Mouse (Mus musculus) embryonic facial prominence, embryonic 15.5 days (tissue): ENCODE measurements at regions not wholly inside any gene's neighbourhood (a gene's known extent, or its start where the extent isn't known, plus 50 kb on each side); places are given as distances from the start of the nearest gene placed in this dataset.

ENCODE experiments used
- ATAC-seq: fragments of 200-750 bp; cut with Nextera tagmentation; 2 replicates; pipeline ENCODE4 v1.8.0; 2017; ENCODE audit warnings: low read depth, moderate TSS enrichment; ENCODE audit not compliant: insufficient number of reproducible peaks, low FRiP score, low TSS enrichment
- H3K27ac ChIP-seq: fragments of 300-500 bp; sonication (generic); replicated peaks from 2 replicates; pipeline ENCODE4 v1.5.1; 2015; ENCODE audit warnings: mild to moderate bottlenecking, inconsistent platforms
- H3K27me3 ChIP-seq: fragments of 300-500 bp; sonication (generic); 2 replicates; pipeline ENCODE4 v1.6.1; 2015; ENCODE audit warnings: inconsistent platforms
- H3K36me3 ChIP-seq: fragments of 300-500 bp; sonication (generic); 2 replicates; pipeline ENCODE4 v1.6.1; 2015; ENCODE audit warnings: mild to moderate bottlenecking, inconsistent platforms
- H3K4me1 ChIP-seq: fragments of 300-500 bp; sonication (generic); 2 replicates; pipeline ENCODE4 v1.6.1; 2015; ENCODE audit warnings: inconsistent platforms
- H3K4me2 ChIP-seq: fragments of 300-500 bp; sonication (generic); replicated peaks from 2 replicates; pipeline ENCODE4 v1.6.1; 2015; ENCODE audit warnings: mild to moderate bottlenecking, inconsistent platforms
- H3K4me3 ChIP-seq: fragments of 300-500 bp; sonication (generic); replicated peaks from 2 replicates; pipeline ENCODE4 v1.5.1; 2015; ENCODE audit warnings: mild to moderate bottlenecking, inconsistent platforms
- H3K9ac ChIP-seq: fragments of 300-500 bp; sonication (generic); 2 replicates; pipeline ENCODE4 v1.6.1; 2015; ENCODE audit warnings: inconsistent platforms
- H3K9me3 ChIP-seq: fragments of 300-500 bp; sonication (generic); replicated peaks from 2 replicates; pipeline ENCODE4 v1.6.1; 2016; ENCODE audit warnings: inconsistent platforms
- WGBS: fragments of 180-500 bp; shearing (Covaris S2); methylation state at CpG from one replicate; pipeline ENCODE4 v1.1.7; 2015; 5-methylcytosine and 5-hydroxymethylcytosine counted together

DNA sequence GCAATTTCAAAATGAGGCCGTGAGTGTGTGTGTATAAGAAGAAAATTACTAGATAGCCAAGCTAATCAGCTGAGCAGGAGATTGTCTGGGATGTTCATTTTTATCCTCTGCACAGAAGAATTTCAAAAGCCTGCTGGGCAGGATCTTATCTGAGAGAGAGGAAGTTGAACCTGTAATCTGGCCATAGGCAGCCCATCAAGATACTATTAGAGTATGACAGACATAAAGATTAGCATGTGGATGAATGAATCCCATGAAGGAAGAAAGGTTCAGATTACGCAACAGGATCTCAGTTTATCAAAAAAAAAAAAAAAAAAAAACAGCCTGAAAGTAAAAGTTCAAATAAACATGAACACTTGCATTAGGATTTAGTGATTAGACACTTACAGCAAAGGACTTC, 317.3 kb upstream of the C030005K15Rik start:
- no peak overlapping the region for H3K4me3 ChIP-seq
- no peak for ATAC-seq
- no peak overlapping the region for H3K27ac ChIP-seq
- no peaks in the 10 kb centered on the region for H3K36me3 ChIP-seq
- no peaks in the 10 kb centered on the region for H3K4me1 ChIP-seq
- no peaks in the 10 kb centered on the region for H3K9me3 ChIP-seq
- WGBS = 67% methylated on average over 2 of the region's 2 CpGs
- H3K27me3 ChIP-seq = no peaks in the 10 kb centered on the region
- H3K9ac ChIP-seq = no peak overlapping the region
- no peak overlapping the region for H3K4me2 ChIP-seq

GRCm38 (mm10) chr10:98044579-98044978, 318.0 kb upstream of the C030005K15Rik start:
- Histone ChIP-seq H3K4me2 (no peak overlapping the region), H3K36me3 (no peaks in the 10 kb centered on the region), H3K27me3 (no peaks in the 10 kb centered on the region), H3K9ac (no peak overlapping the region), H3K9me3 (no peaks in the 10 kb centered on the region), H3K4me3 (no peak overlapping the region), H3K4me1 (no peaks in the 10 kb centered on the region), H3K27ac (no peak overlapping the region)
- no peak for ATAC-seq

DNA sequence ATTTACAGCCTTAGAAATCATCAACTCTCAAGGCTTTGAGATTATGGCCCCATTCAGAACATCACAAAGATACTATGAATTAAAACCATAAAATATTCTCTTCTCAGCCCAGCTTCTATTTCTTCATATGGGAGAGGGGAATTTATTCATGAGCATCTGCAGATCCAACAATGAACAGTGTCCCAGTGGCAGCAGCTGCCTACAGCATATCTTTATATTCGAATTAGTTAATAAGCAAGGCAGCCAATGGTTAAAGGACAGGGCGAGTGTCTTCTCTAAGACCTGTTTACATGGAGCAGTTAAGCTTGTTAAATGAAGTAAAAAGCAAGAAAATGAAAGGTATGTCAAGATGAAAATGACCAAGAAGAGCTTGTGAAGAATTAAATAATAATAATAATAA, 346.9 kb upstream of the C030005K15Rik start:
- Histone ChIP-seq H3K4me1 (no peaks in the 10 kb centered on the region), H3K9me3 (no peaks in the 10 kb centered on the region), H3K36me3 (no peaks in the 10 kb centered on the region), H3K4me3 (no peak overlapping the region), H3K27ac (no peak overlapping the region), H3K9ac (no peak overlapping the region), H3K4me2 (no peak overlapping the region), H3K27me3 (no peaks in the 10 kb centered on the region)
- ATAC-seq = no peak
- WGBS = 85% methylated on average over 2 of the region's 2 CpGs

DNA sequence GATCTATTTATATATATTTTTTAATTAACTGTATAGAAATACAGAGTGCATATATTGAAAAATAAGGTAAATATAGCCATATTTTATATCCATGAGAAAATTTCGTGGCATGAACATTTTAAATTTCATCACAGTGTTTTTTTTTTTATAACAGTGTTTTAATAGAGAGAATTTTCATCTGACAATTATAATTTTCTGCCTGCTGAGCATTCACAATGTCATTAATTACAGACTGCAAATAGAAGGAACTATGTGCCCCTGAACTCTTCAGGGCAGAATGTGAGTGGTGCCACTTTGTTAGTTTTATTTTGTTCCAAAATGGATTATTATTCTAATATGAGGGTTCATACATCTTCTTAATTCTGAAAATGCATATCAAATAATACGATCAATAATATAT, 358.3 kb upstream of the C030005K15Rik start:
- Histone ChIP-seq H3K9me3 (no peaks in the 10 kb centered on the region), H3K4me1 (no peaks in the 10 kb centered on the region), H3K36me3 (no peaks in the 10 kb centered on the region), H3K9ac (no peak overlapping the region), H3K4me3 (no peak overlapping the region), H3K4me2 (no peak overlapping the region), H3K27me3 (no peaks in the 10 kb centered on the region), H3K27ac (no peak overlapping the region)
- ATAC-seq = no peak
- 63% methylated on average over 2 of the region's 2 CpGs for WGBS

GRCm38 (mm10) chr10:98116296-98116695, 389.7 kb upstream of the C030005K15Rik start:
- no peaks in the 10 kb centered on the region for H3K36me3 ChIP-seq
- H3K4me3 ChIP-seq = no peak overlapping the region
- H3K27me3 ChIP-seq = no peaks in the 10 kb centered on the region
- no peak overlapping the region for H3K4me2 ChIP-seq
- WGBS = 82% methylated on average over 5 of the region's 5 CpGs
- no peak for ATAC-seq
- H3K9ac ChIP-seq = no peak overlapping the region
- H3K9me3 ChIP-seq = no peaks in the 10 kb centered on the region
- H3K4me1 ChIP-seq = no peaks in the 10 kb centered on the region
- H3K27ac ChIP-seq = no peak overlapping the region

- no peak overlapping the region for H3K4me2 ChIP-seq
Measured at GRCm38 (mm10) chr10:98125713-98126112, 399.2 kb upstream of the C030005K15Rik start.

GRCm38 (mm10) chr10:98135026-98135425, 408.5 kb upstream of the C030005K15Rik start:
- H3K4me3 ChIP-seq = no peak overlapping the region
- H3K4me2 ChIP-seq = no peak overlapping the region
- 35% methylated on average over 1 of the region's 1 CpGs for WGBS
- H3K27ac ChIP-seq = no peak overlapping the region
- H3K27me3 ChIP-seq = no peaks in the 10 kb centered on the region
- no peak overlapping the region for H3K9ac ChIP-seq
- H3K9me3 ChIP-seq = no peaks in the 10 kb centered on the region
- no peaks in the 10 kb centered on the region for H3K36me3 ChIP-seq
- ATAC-seq = no peak
- H3K4me1 ChIP-seq = no peaks in the 10 kb centered on the region

More at GRCm38 (mm10) chr10:98125713-98126112, 399.2 kb upstream of the C030005K15Rik start:
- no peaks in the 10 kb centered on the region for H3K27me3 ChIP-seq
- ATAC-seq = no peak
- H3K9ac ChIP-seq = no peak overlapping the region
- no peaks in the 10 kb centered on the region for H3K9me3 ChIP-seq
- H3K27ac ChIP-seq = no peak overlapping the region
- no peak overlapping the region for H3K4me3 ChIP-seq
- no peaks in the 10 kb centered on the region for H3K36me3 ChIP-seq
- H3K4me1 ChIP-seq = no peaks in the 10 kb centered on the region
- 90% methylated on average over 1 of the region's 1 CpGs for WGBS

GRCm38 (mm10) chr10:98145773-98146172, 419.2 kb upstream of the C030005K15Rik start:
- H3K9me3 ChIP-seq = no peaks in the 10 kb centered on the region
- no peaks in the 10 kb centered on the region for H3K36me3 ChIP-seq
- no peak overlapping the region for H3K4me2 ChIP-seq
- H3K27ac ChIP-seq = no peak overlapping the region
- H3K27me3 ChIP-seq = no peaks in the 10 kb centered on the region
- no peak overlapping the region for H3K9ac ChIP-seq
- WGBS = 66% methylated on average over 1 of the region's 1 CpGs
- no peaks in the 10 kb centered on the region; the same call in 1 of the 2 replicates for H3K4me1 ChIP-seq
- no peak overlapping the region for H3K4me3 ChIP-seq
- no peak for ATAC-seq

GRCm38 (mm10) chr10:98146998-98147863, 420.7 kb upstream of the C030005K15Rik start:
- Histone ChIP-seq H3K4me1 (no peaks in the 10 kb centered on the region; the same call in 1 of the 2 replicates), H3K27me3 (no peaks in the 10 kb centered on the region), H3K9ac (no peak overlapping the region), H3K36me3 (no peaks in the 10 kb centered on the region), H3K9me3 (no peaks in the 10 kb centered on the region), H3K27ac (no peak overlapping the region), H3K4me2 (no peak overlapping the region), H3K4me3 (no peak overlapping the region)
- WGBS = 39% methylated on average over 9 of the region's 9 CpGs
- no peak for ATAC-seq

- Histone ChIP-seq H3K27ac (no peak overlapping the region), H3K4me2 (no peak overlapping the region), H3K27me3 (no peaks in the 10 kb centered on the region), H3K4me1 (no peaks in the 10 kb centered on the region), H3K9ac (no peak overlapping the region), H3K36me3 (no peaks in the 10 kb centered on the region), H3K9me3 (no peaks in the 10 kb centered on the region), H3K4me3 (no peak overlapping the region)
- 42% methylated on average over 2 of the region's 2 CpGs for WGBS
- ATAC-seq = no peak
Measured at GRCm38 (mm10) chr10:98155982-98156381, 429.4 kb upstream of the C030005K15Rik start.

- Histone ChIP-seq H3K9ac (no peak overlapping the region), H3K4me1 (no peaks in the 10 kb centered on the region), H3K4me2 (no peak overlapping the region), H3K4me3 (no peak overlapping the region), H3K27me3 (no peaks in the 10 kb centered on the region), H3K27ac (no peak overlapping the region), H3K36me3 (no peaks in the 10 kb centered on the region), H3K9me3 (no peaks in the 10 kb centered on the region)
- ATAC-seq = no peak
- 61% methylated on average over 3 of the region's 3 CpGs for WGBS
Measured at GRCm38 (mm10) chr10:98185666-98186065, 459.1 kb upstream of the C030005K15Rik start.

- no peaks in the 10 kb centered on the region for H3K27me3 ChIP-seq
- no peak overlapping the region for H3K27ac ChIP-seq
- no peak overlapping the region for H3K4me3 ChIP-seq
- no peaks in the 10 kb centered on the region for H3K9me3 ChIP-seq
- no peaks in the 10 kb centered on the region for H3K36me3 ChIP-seq
- no peak overlapping the region for H3K4me2 ChIP-seq
- no peak overlapping the region for H3K9ac ChIP-seq
- H3K4me1 ChIP-seq = no peaks in the 10 kb centered on the region
- no peak for ATAC-seq
- 75% methylated on average over 4 of the region's 4 CpGs for WGBS
Measured at GRCm38 (mm10) chr10:98196852-98197251, 470.3 kb upstream of the C030005K15Rik start.
